Mouse (Mus musculus): ENCODE data around the gene Snx11. TPM values are rescaled to one million over a fixed set of nuclear protein-coding genes. Genes with fewer than 3 reads are reported as not detected.
"Not testable (repeated sequence)": the region's sequence is repeated elsewhere in the genome, so short reads cannot be mapped to it uniquely, and the experiment has no call there.

Snx11 gene
- total RNA-seq, 2 experiments from 2014 or later, result 9.6 to 10.3 TPM

DNA sequence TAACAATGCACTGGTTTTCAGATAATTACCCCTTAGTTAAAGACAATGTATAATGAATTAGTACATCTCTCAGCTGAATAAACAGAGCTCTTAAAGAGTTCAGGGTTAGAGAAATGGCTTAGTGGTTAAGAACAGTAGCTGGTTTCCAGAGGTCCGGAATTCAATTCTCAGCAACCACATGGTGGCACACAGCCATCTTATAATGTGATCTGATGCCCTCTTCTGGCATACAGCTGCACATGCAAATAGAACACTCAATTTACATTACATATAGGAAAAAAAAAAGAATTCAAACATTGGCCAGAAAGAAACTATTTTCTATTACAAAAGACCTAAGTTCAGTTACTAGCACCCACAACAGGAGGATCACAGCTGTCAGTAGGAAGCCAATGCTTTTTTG is 19.2 kb upstream of the Snx11 start:
- no peak for DNase-seq (ENCODE audit: low spot score)

DNA sequence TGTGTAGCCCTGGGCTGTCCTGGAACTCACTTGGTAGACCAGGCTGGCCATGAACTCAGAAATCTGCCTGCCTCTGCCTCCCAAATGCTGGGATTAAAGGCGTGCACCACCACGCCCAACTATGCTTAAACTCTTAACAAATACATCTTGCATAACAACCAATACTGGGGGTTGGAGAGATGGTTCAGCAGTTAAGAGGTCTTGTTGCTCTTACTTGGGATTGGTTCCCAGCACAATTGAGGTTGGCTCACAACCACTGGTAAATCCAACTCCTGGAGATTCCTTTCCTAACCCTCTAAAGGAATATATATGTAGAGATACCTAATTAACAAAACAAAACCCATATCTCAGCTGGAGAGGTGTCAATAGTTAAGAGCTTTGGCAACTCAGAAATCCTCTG is 18.7 kb upstream of the Snx11 start:
- no peak for DNase-seq (ENCODE audit: low spot score)

DNA sequence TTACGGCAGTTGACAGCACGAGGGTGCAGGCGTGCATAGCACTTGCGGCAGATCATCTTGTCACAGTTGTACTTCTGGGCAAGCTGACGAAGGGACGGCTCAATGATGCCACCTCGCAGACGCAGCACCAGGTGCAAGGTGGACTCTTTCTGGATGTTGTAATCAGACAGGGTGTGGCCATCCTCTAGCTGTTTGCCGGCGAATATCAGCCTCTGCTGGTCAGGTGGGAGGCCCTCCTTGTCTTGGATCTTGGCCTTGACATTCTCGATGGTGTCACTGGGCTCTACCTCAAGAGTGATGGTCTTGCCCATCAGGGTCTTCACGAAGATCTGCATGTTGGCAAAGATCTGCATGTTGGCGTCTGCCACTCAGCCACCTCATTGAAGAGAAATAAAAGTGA is 18.1 kb upstream of the Snx11 start:
- DNase-seq (ENCODE audit: low spot score), result no peak

DNA sequence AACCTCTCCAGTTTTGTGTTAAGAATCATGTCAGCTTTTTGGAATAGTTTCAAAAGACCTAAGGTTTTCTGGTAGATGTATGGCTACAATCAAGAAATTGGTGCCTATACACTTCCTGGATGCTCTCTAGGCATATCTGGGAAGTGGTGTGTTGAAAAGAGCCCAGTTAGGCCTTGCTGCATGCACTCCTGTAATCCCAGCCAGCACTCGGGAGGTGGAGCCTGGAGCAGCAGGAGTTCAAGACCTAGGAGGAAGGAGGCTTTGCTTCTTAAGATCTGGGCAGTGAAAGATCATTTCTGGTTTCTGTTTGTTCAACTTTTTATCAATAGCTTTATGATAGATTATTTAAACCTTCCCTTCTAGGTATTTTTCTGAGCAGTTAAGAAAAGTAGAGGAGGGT is 13.3 kb upstream of the Snx11 start:
- no peak for DNase-seq (ENCODE audit: low spot score)

- no peak for DNase-seq (ENCODE audit: low spot score)
Measured at GRCm38 (mm10) chr11:96789990-96790389, 12.6 kb upstream of the Snx11 start.

DNA sequence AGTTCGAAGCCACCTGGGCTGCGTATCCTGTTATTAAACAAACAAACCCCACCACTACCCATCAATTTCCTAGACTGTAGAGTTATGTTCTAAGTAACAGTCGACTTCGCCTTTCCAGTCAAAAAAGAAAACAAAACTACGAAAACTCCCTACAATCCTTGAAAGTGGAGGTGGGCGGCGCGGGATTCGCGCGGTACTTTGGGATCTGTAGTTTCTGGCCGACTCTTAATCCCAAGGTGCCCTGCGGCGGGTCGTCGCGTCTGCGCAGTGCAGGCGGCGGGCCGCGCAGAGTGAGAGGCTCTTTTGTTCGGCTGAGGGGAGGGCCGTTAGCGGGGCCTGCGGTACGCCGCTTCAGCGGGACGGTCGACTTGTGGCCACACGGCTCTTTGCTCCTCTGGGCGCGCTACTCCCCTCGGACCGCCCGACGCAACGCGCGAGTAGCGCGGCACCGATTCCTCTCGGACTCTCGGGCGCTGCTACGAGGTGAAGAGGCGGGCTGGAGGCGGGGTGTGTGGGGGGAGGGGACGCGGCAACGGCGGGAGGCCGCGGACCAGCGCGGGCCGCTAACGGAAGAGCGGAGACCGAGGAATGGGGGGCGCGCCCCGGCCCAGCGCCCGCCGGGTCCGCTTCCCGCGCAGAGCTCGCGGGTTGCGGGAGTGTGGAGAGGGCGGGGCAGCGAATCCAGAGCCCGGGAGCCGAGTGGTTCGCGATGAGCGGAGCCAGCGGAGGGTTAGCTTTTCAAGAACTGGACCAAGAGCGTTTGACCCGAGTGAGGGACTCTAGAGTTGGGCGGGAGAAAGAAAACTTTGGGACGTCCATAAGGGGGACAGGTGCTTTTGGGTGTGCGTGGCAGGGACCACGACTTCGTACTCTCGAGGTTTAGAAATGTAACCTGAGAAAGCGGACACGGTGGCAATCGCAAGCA is 11.8 kb upstream of the Snx11 start, which contains the start of gene Cbx1:
TSS of gene Cbx1 (plus strand) at position 257 of the 925 bp plus-strand sequence.
- DNase-seq (ENCODE audit: low spot score), result peak; percentile 91

GRCm38 (mm10) chr11:96786731-96787450 is 9.5 kb upstream of the Snx11 start:
- DNase-seq (ENCODE audit: low spot score), result no peak

- DNase-seq (ENCODE audit: low spot score), result peak; percentile 61
Measured at GRCm38 (mm10) chr11:96784847-96785246, 7.5 kb upstream of the Snx11 start.

- no peak for DNase-seq (ENCODE audit: low spot score)
Measured at GRCm38 (mm10) chr11:96781425-96781824, 4.1 kb upstream of the Snx11 start.

DNA sequence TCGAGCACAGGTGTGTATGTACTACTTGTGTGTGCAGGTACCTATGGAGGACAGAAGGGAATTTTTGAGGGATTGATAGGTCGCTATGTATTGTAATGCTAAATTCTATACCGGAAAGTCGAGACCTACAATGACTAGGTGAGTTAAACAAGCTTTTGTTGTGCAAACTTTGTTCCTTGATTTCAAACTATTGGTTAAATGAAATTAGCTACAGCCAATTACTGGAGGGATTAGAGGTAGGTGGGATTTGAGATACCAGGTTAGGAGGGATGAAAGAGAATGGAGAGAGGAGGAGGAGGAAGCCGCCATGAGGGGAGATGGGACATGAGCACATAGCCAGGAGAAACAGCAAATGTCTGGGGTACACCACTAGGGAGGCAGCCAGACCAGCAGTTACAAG is 2.9 kb upstream of the Snx11 start:
- no peak for DNase-seq (ENCODE audit: low spot score)

DNA sequence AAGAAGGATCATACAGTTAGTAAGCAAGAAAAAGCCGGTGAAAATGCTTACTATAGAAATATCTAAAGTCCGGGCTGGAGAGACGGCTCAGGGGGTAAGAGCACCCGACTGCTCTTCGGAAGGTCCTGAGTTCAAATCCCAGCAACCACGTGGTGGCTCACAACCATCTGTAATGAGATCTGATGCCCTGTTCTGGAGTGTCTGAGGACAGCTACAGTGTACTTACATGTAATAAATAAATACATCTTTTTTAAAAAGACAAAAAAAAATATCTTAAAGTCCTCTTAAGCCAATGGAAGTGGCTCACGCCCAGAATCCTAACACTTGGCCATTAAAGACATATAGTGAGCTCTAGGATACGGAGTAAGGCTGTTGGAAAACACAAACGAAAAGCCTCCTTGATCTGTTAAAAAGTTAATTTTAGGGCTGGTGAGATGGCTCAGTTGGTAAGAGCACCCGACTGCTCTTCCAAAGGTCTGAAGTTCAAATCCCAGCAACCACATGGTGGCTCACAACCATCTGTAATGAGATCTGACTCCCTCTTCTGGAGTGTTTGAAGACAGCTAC is 785 bp upstream of the Snx11 start:
- not testable (repeated sequence) for DNase-seq (ENCODE audit: low spot score)

GRCm38 (mm10) chr11:96776068-96776467 is 1.3 kb downstream of the Snx11 start:
- no peak for DNase-seq (ENCODE audit: low spot score)

DNA sequence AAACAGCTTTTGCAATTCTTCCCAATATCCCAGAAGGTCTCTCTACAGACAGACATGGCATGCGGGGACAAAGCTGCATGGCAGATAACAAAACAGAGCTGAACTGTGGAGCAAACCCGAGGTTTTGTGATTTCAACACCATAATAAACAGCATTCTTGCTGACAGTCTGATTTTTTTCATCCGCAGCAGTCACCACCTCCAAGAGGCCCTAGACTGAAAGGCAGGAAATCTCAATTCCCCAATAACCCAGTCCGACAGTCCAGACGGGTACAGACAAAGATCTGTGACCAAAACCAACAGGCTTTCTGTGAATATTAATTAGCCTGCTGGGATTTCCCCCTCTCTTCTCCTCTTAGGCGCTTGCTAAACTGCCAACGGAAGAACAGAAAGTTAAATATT is 1.7 kb downstream of the Snx11 start:
- DNase-seq (ENCODE audit: low spot score), result no peak

DNA sequence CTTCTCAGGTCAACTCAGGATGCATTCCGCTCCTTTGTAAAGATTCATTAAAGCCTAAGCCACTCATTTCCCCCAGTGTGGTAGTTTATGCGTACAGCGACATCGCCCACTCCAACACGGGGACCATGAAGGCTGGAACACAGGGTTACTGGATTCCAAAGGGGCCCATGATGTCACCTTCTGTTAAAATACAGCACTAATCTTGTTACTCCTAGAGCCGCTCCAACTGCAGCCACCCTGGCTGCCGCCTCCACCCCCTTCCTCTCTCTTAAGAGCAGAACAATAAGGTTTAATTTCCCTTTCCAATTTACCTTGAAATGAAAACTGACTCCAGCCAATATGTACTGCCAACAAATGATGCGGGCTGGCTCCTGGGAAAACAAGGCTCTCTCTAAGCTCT is 2.3 kb downstream of the Snx11 start:
- no peak for DNase-seq (ENCODE audit: low spot score)

GRCm38 (mm10) chr11:96774536-96774935 is 2.8 kb downstream of the Snx11 start:
- no peak for DNase-seq (ENCODE audit: low spot score)

GRCm38 (mm10) chr11:96772413-96772812 is 4.9 kb downstream of the Snx11 start:
- no peak for DNase-seq (ENCODE audit: low spot score)

- DNase-seq (ENCODE audit: low spot score), result no peak
Measured at GRCm38 (mm10) chr11:96771274-96771975, 5.9 kb downstream of the Snx11 start.

- no peak for DNase-seq (ENCODE audit: low spot score)
Measured at GRCm38 (mm10) chr11:96768240-96768639, 9.1 kb downstream of the Snx11 start.

- DNase-seq (ENCODE audit: low spot score), result no peak
Measured at GRCm38 (mm10) chr11:96767096-96767495, 10.3 kb downstream of the Snx11 start.

- no peak for DNase-seq (ENCODE audit: low spot score)
Measured at GRCm38 (mm10) chr11:96766555-96766954, 10.8 kb downstream of the Snx11 start.

GRCm38 (mm10) chr11:96765645-96766044 is 11.7 kb downstream of the Snx11 start:
- DNase-seq (ENCODE audit: low spot score), result no peak

All from gastrocnemius, adult 18-20 months (tissue).